Mouse (Mus musculus) MEL-GATA-1-ER (cell line): ENCODE results near the gene Hdac4.

Source experiments
- DNase-seq: peaks from one replicate; pipeline ENCODE4 v3.0.0-alpha.2; 2012; ENCODE audit warnings: low read depth; ENCODE audit errors: extremely low read depth

Gene Hdac4

DNA sequence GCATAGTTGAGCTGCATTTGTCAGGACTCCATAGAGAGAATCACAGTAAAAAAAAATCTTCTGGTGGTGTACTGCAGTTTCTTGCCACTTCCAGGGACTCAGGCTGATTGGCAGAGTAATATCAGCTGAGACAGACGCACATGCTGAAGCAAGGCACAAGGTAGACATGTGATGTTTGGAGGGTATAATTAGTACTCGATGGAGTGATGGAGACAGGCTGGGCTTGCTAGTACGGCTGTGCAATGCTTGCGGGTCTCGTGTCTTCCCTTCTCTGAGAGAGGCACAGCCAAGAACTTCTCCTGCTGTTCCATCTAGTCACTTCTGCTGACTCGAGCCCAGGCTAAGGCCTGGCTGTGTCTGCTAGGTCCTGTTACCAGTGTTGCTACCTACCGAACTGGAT, 162.0 kb downstream of the Hdac4 start:
- DNase-seq: no peak

DNA sequence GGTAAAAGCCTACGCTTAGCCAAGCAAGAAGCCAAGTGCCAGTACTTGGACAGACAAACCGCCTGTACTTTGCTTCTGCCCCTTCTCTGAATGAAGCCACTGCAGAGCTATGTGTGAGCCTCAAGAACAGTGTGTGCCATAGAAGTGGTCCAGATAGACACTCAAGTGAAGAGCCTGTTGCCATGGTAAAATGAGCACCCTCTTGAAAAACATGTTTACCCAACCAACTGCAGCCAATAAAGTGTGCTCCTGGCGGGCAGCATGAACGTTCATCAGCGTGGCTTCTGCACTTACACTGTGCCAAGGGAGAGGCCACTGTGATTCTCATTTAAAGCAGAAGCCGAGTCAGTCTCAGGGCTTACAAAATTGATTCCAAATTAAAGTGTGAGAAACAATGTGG, 165.0 kb downstream of the Hdac4 start:
- no peak for DNase-seq

DNA sequence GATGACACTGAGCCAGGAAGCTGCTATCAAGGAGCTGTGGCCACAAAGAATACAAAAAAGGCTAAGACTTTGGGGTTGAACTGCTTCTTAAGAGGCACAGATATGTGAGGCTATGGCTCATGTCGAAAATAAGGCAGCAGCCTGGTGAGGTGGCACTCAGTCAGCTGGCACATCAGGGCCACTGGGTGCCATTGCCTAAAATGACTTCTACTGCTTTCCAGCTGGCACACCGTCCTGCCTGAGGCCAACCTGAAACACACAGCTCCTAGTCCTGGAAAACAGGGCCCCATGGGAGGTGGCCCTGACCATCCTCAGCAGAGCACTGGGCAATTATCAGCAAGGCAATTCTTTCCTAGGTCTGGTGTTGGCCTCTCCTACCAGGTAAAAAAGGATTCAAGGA, 167.3 kb downstream of the Hdac4 start:
- DNase-seq: no peak

DNA sequence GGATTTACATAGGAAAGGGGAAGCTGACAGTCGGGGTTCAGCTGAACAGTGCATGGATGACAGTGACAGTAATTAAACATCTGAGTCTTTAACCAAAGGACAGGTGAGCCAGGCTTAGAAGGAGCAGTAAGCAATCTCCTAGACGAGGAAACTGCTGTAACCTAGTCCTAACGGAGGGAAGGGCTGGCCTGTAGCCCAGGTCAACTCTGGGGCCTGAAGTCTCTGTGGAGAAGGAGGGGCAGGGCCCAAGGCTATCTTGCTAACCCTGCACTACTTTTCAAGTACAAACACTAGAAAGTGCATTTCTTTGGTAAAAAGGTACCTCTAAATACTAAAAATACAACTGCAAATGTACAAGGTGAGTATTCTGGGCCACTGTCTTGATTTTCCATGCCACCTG, 169.1 kb downstream of the Hdac4 start:
- DNase-seq: no peak

DNA sequence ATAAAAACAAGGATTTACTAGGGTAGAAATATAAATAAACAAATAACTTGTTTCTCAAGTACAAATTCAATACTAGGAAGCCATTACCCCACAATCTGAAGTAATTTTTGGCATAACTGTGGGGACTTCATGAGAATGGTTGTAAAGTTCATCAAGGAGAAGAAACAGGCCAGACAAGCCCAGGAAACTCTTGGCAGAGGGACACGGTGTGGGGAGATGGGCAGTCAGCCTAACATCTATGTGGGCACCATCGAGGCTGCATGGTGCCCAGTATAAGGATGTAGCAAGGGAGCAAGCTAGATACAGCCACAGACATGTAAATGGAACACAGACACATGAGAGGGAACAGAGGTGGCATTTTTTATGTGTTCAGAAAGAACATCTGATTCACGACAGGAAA, 171.6 kb downstream of the Hdac4 start:
- DNase-seq: no peak

DNA sequence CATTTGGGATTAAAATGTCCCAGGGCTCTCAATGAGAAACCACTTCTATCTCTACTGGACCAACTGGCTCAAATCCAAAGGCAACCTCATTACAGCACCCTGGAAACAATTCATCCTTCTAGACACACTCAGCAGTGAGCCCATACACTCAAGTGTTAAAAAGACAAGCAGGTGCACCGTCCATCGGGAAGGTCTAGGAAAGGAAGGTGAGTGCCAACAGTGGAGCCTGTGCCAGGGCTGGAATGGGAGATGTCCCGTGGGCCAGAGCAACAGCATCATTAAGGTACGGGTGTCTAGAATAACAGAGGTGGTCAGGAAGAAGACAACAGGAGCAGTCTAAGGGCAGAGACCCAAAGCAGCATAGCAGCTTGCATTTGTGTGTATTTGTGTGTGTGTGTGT, 173.5 kb downstream of the Hdac4 start:
- no peak for DNase-seq

DNA sequence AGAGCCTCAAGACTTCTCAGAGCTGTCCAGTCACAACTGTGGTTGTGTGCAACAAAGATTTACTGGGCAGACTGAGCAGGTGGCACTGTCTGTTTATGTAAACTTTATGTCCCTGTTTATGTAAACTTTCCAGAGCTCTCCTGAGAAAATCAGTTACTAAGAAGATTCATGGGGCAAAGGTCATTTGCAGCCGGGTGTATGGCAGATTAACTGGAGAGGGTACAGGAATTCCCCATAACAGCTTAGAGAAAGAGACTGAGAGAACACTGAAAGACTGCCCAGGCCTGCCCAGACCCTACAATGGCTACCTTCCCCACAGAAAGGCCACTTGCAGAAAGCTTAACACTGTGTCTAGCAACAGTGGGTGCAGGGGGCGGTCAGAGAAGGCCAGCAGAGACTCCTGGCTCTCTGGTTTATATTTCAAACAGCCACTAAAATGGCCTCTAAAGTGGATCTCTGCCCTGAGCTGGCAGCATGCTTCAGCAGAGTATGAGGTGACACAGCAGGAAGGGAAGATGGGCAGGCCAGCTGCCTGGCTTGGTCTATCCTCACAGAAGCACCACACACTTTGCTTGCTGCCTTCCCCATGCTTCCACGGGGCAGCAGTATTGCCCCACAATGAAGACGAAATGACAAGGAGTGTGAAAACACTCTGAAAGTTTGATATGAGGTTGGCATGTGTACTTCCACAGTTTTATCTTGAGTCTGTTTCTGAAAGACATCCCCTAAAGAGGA, 179.4 kb downstream of the Hdac4 start:
- DNase-seq: no peak

DNA sequence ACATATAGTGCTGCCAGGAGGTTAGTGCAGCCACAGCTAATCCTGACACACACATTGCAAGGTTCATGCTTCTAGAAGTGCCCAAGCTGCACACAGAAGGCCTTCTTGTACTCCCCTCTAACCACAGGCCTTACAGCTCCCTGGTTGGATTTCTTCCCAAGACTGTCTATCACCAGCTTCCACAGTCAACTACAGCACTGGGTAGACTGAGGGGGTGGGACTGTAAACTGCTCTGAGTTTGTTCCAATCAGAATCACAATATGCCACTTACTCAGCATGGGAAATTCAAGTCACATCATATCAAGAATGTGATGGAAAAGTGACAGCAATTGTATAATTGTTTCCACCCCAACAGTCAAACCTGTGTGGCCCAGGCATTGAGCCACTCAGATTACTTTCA, 180.2 kb downstream of the Hdac4 start:
- DNase-seq: no peak

DNA sequence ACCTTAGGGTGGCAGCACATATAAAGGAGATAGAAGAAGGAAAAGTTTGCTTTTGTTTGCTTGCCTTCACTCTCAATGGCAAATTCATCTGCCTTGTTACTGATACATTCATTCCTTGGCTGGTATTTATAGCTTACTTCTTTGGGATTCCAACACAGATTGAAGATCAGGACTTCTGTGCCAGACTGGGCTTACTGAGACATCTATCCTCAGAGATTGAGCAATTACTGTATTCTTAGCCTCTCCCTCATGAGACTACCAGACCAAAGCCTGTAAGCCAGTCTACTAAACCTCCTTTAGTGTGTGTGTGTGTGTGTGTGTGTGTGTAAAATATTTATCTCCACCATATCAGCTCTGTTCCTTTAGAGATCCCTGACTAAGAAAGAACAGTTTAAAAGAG, 181.0 kb downstream of the Hdac4 start:
- no peak for DNase-seq

DNA sequence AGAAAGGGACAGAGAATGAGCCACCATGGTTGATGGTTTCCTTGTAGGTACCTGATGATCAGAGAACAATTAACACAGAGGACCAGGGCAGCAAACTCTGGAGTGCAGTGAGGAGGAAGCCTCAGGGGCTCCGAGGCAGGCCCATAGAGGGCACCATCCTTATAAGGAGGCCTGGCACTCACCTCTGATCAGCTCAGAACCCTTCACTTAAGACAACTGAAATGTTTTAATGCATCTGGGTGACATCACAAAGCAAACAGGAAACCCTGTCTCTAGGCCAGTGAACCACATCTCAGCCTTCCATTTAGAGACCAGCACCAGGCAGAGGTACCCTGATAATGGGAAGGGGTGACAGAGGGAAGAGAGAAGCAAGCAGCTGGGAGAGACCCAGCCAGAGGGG, 188.8 kb downstream of the Hdac4 start:
- no peak for DNase-seq

DNA sequence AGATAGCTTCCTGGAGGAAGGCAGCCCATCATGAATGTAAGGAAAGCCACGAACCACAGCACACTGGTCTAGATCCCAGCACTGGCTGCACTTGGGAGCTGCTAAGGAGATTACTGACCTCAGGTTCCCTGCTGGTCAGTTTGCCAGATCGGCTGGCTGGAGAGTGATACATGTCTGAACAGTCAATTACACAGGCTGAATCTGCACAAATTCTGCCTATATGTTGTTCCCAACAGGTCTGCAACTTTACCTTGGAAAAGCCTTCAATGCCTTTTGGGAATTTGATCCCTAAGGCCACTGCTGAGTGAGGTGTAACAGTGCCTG, 189.9 kb downstream of the Hdac4 start:
- DNase-seq: no peak

DNA sequence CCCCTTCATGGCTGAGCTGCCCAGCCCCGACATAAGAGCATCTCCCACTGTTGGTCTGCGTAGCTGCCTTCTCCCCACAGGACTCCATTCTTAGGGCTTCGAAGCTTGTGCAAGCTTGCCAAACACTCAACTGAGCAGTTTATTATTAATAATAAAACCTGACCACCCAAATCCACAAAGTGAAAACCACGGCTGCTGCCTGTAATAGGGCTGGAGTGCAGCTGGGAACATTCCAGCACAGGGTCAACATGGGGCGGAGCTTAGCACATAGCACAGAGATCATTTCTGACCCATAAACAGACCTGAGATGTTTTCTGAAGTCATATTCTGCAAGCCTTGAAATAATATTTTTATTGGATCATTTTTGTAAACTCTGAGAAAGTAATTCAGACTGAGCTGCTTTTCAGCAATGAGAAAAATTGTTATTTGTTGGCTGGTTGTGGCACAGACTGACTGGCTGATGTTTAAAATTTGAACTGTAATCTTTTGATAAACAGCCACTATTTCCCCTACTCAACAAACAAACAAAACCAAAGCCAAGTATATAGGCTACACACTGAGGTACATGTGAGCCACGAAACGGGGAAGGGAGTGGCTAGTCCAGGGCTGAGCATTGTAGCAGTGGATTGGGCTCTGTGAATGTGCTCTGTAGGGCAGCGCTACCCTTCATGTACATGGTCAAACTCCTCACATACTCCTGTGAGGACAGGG, 190.4 kb downstream of the Hdac4 start:
- no peak for DNase-seq

DNA sequence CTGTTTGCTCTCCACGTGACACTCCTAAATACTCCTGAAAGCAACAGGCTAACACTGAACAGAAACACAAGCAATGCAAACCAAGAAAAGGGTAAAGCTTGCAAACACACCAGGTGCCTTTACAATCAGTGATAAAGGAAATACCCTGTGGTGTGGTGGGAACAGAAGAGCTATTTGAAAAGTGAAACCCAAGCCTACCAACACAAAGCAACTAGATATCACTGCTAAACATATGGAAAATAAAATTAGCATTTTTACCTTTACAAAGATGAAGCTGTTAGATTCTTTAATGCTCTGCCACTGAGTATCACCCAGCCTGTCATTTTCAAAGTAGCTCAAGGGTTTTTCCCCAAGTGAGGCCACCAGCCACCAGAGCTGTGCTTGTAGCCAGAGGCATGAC, 191.4 kb downstream of the Hdac4 start:
- no peak for DNase-seq

DNA sequence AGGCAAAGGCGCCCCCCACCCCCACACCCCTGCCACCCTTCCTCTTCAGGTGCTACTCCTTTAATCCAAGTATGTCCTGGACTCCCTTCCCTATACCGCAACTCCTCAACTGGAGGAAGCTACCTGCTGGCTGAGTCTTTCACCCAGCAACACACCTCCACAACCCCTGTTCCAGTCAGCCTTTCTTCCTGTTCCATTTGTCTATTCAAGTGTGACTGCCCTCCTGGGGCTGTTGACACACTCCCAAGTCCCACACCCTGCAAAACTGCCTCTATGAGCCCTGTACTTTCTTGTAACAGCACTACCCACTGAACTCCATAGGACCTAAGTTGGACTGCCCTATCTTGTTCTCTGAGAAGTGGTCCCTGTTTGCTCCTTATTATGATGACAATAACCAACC, 195.3 kb downstream of the Hdac4 start:
- DNase-seq: no peak

DNA sequence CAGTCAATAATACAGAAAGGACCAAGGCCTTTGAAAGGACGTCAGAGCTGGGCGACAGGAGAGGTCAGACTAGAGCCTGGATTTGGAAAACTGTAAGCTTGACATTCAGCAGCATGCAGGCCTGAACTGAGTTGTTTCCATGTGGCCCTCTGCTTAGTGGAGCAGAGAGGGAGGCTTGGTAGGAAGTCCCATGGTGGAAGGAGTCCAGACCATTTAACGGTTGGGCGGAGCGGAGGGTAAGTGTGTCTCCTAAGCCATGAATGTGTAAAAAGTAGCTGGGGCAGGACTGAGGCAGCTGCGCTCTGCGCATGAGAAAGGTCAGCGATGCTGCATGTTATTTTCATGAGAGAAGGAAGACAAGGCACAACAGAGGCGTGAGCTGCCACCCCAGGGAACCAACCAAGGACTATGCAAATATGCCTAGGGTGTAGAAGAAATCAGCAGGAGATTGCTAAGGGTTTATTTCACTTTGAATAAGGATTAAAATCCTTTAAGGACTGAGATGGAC, 201.8 kb downstream of the Hdac4 start:
- no peak for DNase-seq

DNA sequence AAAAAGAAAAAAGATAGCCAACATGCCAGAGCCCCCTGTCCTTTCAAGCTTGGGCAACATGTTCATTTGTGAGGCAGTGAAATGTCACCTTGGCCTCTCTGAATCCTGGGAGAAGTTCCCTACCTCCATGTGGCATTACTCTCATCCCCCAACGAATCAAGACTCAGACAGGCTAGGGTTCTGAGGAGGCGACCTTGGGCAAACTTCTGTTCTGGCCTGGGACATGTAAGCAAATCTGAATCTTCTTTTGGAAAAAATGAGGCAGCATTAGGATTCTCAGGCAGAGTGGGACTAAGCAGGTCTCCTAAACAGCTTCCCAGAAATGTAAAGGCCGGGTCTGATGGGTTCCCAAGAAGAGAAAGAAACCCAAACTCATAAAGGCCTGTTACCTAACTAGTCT, 202.8 kb downstream of the Hdac4 start:
- no peak for DNase-seq

DNA sequence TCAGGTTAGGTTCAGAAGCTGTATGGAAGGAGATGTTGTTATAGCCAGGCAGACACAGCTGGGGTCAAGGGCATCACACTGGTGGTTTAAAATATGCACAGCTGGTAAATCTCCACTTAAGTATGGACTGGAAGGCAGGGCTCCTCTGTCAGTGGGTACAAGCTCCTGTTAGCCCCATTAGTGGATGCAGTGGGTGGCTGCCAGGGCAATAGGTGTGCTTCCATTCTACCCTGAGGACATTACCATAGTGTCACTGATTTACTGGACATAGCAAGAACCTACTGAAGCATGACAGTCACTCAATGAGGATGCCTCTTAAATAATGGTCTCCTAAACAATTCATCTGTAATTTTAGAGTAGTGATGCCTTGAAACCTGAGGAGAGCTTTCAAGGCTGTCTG, 203.9 kb downstream of the Hdac4 start:
- DNase-seq: no peak

DNA sequence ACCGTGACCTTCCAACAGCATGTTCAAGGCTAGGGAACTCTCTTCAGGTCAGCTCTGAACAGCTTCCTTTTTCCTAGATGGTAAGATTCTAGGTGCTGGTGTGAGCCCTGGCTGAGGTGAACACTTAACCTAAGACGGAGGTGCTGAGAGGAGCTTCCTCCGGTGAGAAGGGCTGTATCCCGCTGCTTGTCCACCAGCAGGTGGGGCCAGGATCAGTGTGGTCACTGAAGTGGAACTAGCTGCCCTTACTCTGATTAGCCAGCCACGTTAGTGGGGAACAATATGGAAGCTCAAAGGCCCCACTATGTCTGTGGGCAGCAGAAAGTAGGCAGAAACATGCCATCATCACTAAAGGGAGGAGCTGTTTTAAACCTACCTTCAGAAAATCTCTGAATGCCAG, 204.6 kb downstream of the Hdac4 start:
- DNase-seq: no peak

DNA sequence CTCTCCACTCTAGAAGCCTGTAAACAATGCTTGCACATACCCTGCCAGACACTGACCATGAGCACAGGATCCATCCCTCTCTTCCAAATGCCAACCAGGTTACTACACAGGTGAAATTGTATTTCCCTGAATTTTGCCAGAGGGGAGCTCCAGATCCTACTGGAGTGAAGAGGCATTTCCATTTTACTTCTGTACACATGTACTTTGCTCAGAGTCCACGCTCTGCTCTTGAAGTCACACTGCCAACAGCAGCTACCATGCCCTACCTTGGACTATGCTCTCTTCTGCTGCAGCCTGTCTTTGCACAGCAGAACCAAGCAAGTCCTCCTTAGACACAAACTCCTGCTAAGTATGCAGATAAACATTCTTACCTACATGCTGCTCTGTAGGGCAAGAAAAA, 206.6 kb downstream of the Hdac4 start:
- DNase-seq: no peak

DNA sequence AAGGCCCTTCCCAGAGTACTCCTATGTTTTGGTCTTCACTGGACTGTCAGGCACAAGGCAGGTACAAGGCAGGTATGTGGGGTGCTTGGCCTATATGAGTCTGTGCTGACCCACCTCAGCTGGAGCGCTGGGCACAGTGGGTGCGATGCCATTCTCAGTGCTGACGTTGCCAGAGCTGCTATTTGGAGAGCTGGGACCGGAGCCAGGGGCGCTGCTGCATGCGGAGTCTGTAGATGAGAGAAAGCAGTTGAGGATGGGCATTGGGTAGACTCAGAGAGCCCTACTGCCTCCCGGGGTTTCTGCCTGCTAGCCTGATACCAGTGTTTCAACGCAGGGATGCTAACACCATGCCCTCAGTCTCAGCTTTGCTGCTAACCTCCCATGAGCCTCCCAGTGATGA, 208.1 kb downstream of the Hdac4 start:
- DNase-seq: no peak

DNA sequence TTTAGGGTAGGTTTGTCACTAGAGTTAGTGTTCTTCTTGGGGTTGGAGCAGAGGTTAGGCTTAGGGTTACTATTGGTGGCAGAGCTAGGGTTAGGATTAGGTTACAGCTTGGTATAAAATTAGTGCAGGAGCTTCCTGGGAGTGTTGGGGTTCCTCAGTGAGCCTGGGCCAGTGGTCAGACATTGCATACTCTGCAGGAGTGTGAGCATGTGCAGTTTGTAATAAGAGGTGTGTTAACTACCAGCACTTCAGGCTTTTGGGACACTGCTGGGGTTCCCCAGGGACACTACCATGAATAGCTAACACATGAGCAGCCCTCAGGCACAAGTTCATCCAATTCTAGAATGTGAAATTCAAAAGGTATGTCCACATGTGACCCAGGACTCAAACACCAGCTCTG, 209.7 kb downstream of the Hdac4 start:
- DNase-seq: no peak

DNA sequence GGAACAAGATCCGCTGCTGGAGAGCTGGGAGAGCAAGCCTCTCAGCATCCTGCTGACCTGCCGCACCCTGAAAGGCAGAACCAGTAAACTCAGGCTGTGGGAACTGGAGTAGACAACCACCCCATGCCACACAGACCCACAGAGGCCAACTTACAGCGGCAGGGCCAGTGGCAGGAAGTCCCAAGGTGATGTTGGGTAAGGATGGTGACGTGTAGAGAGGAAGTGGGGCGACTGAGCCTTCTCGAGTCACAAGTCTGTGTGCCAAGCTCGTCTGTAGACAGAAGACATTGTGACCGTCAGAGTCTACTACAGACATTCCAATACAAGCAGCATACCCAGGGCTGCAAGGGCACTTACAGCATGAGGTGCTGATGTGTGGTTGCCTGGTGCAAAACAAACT, 211.0 kb downstream of the Hdac4 start:
- no peak for DNase-seq

DNA sequence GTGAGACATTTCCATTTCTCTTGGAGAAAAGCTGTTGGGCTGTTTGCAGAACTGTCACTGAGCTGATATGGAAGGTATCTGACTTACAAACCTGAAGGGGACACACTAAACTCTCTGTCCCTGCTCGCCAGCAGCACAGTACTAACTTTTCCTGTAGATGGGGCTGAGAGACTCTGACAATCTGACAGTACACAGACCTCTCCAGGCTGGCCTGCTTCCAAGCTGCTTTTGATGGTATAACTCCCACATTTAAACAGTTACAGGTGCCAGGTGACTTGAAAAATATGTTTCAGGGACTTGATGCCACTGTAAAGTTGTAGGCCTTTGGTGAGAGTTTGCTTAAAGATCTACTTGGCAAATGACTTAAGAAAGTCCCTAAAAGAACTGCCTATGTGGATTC, 214.1 kb downstream of the Hdac4 start:
- DNase-seq: no peak
